Mouse (Mus musculus): Measurements from ENCODE around the gene Tmem150c. TPM values are rescaled to one million over a fixed set of nuclear protein-coding genes. Genes with fewer than 3 reads are reported as not detected.
A peak's percentile ranks its signal among the peaks of the same experiment; 100 is the strongest.

Gene Tmem150c
- total and polyA plus RNA-seq, 2 experiments, result 0.07 TPM; not detected in 1

DNA sequence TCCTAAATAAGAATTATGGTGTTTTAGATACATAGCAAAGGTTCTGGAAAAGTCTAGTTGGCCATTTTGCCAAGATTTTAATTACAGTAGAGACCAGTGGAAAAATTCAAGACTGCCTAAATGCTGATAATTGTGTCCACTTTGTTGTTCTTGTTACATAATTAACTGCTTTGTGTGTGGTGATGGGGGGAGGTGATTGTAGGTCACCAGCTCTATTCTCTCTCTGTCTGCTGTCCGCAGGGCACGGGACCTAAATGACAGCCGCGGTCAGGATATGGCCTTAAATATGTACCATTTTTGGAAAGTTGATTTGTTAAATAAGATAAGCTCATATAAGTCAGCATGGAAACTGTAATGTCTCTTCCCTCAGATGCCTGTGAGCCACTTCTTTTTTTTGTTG lies 118.3 kb downstream of the Tmem150c start:
- Histone ChIP-seq H3K27me3 (ENCODE audit: control insufficient read depth, insufficient read depth, low read length) (no peaks in the 10 kb centered on the region), H3K4me1 (ENCODE audit: control insufficient read depth, insufficient read depth, low read length) (peaks cover 5% of the 10 kb centered on the region; the same call in 1 of the 2 replicates), H3K9ac (ENCODE audit: low read depth, low read length) (no peak overlapping the region), H3K79me2 (ENCODE audit: control insufficient read depth, insufficient read depth, low read length) (peaks cover 22% of the 10 kb centered on the region; the same call in 1 of the 2 replicates), H3K4me3 (ENCODE audit: insufficient read depth, low read depth, low read length) (no peak overlapping the region), H3K27ac (replicated peaks; ENCODE audit: insufficient read depth, low read depth, low read length) (no peak overlapping the region), H3K36me3 (ENCODE audit: control insufficient read depth, insufficient read depth, low read length) (peaks cover 6% of the 10 kb centered on the region; the same call in 1 of the 2 replicates)
- WGBS, result 94% methylated on average over 4 of the region's 4 CpGs
- no peak for DNase-seq (ENCODE audit: extremely low read depth, low read depth, low spot score)
- no peak for TF ChIP-seq POLR2A (IDR thresholded peaks at IDR 0.05; ENCODE audit: extremely low read depth, insufficient read depth, low read length)

DNA sequence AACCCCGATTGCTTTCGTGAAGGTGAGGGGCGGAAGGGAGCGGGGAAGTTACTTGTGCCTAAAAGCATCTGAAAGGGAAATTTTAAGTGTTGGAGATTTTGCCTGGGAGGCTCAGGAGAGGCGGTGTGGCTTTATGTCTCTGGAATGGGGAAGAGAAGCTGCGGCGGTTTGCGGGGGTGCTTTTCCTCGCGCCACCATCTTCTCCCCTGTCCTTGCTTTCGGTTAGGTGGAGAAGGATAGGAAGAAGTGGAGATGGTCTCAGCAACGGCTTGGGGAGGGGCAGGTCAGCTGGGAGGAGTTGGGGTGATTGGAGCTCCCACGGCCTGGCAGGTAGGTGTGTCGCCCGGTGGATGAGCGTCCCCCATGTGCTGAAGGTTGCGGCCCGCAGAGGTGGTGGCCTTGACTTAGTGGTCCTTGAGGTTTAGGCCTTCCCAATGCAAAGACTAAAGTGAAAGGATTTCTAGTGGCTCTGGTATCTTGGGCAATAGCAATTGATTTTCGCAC lies 119.3 kb downstream of the Tmem150c start:
- H3K27me3 ChIP-seq (ENCODE audit: control insufficient read depth, insufficient read depth, low read length), result no peaks in the 10 kb centered on the region
- peaks cover 5% of the 10 kb centered on the region; the same call in 1 of the 2 replicates for H3K4me1 ChIP-seq (ENCODE audit: control insufficient read depth, insufficient read depth, low read length)
- peak overlapping the region; percentile 49 for H3K27ac ChIP-seq (replicated peaks; ENCODE audit: insufficient read depth, low read depth, low read length)
- TF ChIP-seq CTCF (IDR thresholded peaks at IDR 0.05; ENCODE audit: low read depth, low read length) (no peak), POLR2A (IDR thresholded peaks at IDR 0.05; ENCODE audit: extremely low read depth, insufficient read depth, low read length) (no peak)
- no peak for DNase-seq (ENCODE audit: extremely low read depth, low read depth, low spot score)
- H3K9ac ChIP-seq (ENCODE audit: low read depth, low read length), result peak overlapping the region; percentile 81
- under 1% methylated on average over 19 of the region's 19 CpGs for WGBS
- peak overlapping the region; percentile 92 for H3K4me3 ChIP-seq (ENCODE audit: insufficient read depth, low read depth, low read length)
- H3K79me2 ChIP-seq (ENCODE audit: control insufficient read depth, insufficient read depth, low read length), result peaks cover 19% of the 10 kb centered on the region; the same call in 1 of the 2 replicates
- peaks cover 11% of the 10 kb centered on the region for H3K36me3 ChIP-seq (ENCODE audit: control insufficient read depth, insufficient read depth, low read length)

- TF ChIP-seq POLR2A (IDR thresholded peaks at IDR 0.05; ENCODE audit: extremely low read depth, insufficient read depth, low read length) (peak; percentile 46; the same call in 1 of the 2 replicates), CTCF (IDR thresholded peaks at IDR 0.05; ENCODE audit: low read depth, low read length) (no peak)
- under 1% methylated on average over 57 of the region's 57 CpGs for WGBS
- peak within 1 kb of the TSS; percentile 92 for H3K4me3 ChIP-seq (ENCODE audit: insufficient read depth, low read depth, low read length)
- H3K27me3 ChIP-seq (ENCODE audit: control insufficient read depth, insufficient read depth, low read length), result no peaks in the 10 kb centered on the region
- H3K79me2 ChIP-seq (ENCODE audit: control insufficient read depth, insufficient read depth, low read length), result peaks cover 19% of the 10 kb centered on the region; the same call in 1 of the 2 replicates
- peaks cover 5% of the 10 kb centered on the region; the same call in 1 of the 2 replicates for H3K4me1 ChIP-seq (ENCODE audit: control insufficient read depth, insufficient read depth, low read length)
- peaks cover 15% of the 10 kb centered on the region for H3K36me3 ChIP-seq (ENCODE audit: control insufficient read depth, insufficient read depth, low read length)
- DNase-seq (ENCODE audit: extremely low read depth, low read depth, low spot score), result peak; percentile 74
- peak within 1 kb of the TSS; percentile 94 for H3K9ac ChIP-seq (ENCODE audit: low read depth, low read length)
- peak within 1 kb of the TSS; percentile 94 for H3K27ac ChIP-seq (replicated peaks; ENCODE audit: insufficient read depth, low read depth, low read length)
Observed at GRCm38 (mm10) chr5:100039602-100040142, 119.9 kb downstream of the Tmem150c start, which contains the start of the genes Hnrnpdl and Enoph1. TSS of gene Hnrnpdl (minus strand) at chr5:100039664. TSS of gene Enoph1 (plus strand) at chr5:100039985.

DNA sequence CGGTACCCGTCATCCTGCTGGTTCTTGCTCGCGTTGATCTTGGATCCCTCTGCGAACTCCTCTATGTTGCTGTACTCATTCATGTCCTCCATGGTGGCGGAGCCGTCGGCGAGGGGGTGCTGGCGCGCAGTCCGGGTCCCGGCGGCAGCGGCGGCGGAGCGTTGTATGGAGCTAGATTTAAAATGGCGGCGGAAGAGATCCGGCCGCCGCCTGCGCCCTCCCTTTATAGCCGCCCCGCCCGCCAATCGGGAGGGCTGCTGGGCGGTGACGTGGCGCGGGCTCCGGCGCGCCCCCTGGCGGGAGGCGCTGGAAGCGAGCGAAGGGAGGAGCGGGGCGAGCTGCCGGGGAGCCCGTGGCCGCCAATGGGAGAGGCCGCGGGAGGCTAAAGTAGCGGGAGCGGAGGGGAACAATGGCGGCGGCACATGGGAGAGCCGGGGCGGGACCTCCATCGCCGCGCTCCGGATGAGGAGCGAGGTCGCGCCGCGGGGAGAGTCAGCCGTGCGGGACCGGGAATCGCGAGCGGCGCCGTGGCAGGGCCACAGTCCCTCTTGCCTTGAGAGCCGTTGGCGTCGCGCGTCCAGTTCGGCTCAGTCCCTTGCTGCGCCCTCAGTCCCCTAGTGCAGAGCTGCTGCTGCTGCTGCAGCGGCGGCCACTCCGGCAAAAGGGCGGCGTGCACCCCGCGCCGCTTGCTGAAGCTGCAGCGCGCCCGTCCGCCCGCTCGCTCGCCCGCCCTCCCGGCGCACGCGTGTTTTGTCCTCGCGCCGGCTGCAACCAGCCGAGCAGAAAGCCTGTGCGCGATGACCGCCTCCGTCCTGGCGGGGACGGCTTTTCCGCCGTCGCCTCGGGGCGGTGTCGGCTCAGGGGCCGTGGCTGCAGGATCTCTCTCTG lies 120.7 kb downstream of the Tmem150c start:
- H3K36me3 ChIP-seq (ENCODE audit: control insufficient read depth, insufficient read depth, low read length), result peaks cover 22% of the 10 kb centered on the region
- H3K79me2 ChIP-seq (ENCODE audit: control insufficient read depth, insufficient read depth, low read length), result peaks cover 19% of the 10 kb centered on the region; the same call in 1 of the 2 replicates
- H3K4me1 ChIP-seq (ENCODE audit: control insufficient read depth, insufficient read depth, low read length), result peaks cover 3% of the 10 kb centered on the region; the same call in 1 of the 2 replicates
- H3K4me3 ChIP-seq (ENCODE audit: insufficient read depth, low read depth, low read length), result peak overlapping the region; percentile 92
- peak overlapping the region; percentile 94 for H3K27ac ChIP-seq (replicated peaks; ENCODE audit: insufficient read depth, low read depth, low read length)
- peak; percentile 86; the same call in 1 of the 2 replicates for TF ChIP-seq POLR2A (IDR thresholded peaks at IDR 0.05; ENCODE audit: extremely low read depth, insufficient read depth, low read length)
- peak; percentile 81 for TF ChIP-seq CTCF (IDR thresholded peaks at IDR 0.05; ENCODE audit: low read depth, low read length)
- under 1% methylated on average over 112 of the region's 113 CpGs for WGBS
- no peaks in the 10 kb centered on the region for H3K27me3 ChIP-seq (ENCODE audit: control insufficient read depth, insufficient read depth, low read length)
- DNase-seq (ENCODE audit: extremely low read depth, low read depth, low spot score), result peak; percentile 51
- peak overlapping the region; percentile 94 for H3K9ac ChIP-seq (ENCODE audit: low read depth, low read length)

GRCm38 (mm10) chr5:100037965-100038713 lies 121.5 kb downstream of the Tmem150c start:
- 2% methylated on average over 43 of the region's 45 CpGs for WGBS
- H3K36me3 ChIP-seq (ENCODE audit: control insufficient read depth, insufficient read depth, low read length), result peaks cover 28% of the 10 kb centered on the region
- TF ChIP-seq POLR2A (IDR thresholded peaks at IDR 0.05; ENCODE audit: extremely low read depth, insufficient read depth, low read length) (no peak), CTCF (IDR thresholded peaks at IDR 0.05; ENCODE audit: low read depth, low read length) (no peak)
- H3K27ac ChIP-seq (replicated peaks; ENCODE audit: insufficient read depth, low read depth, low read length), result peak overlapping the region; percentile 94
- peaks cover 19% of the 10 kb centered on the region; the same call in 1 of the 2 replicates for H3K79me2 ChIP-seq (ENCODE audit: control insufficient read depth, insufficient read depth, low read length)
- peaks cover 3% of the 10 kb centered on the region; the same call in 1 of the 2 replicates for H3K4me1 ChIP-seq (ENCODE audit: control insufficient read depth, insufficient read depth, low read length)
- peak overlapping the region; percentile 94 for H3K9ac ChIP-seq (ENCODE audit: low read depth, low read length)
- DNase-seq (ENCODE audit: extremely low read depth, low read depth, low spot score), result peak; percentile 54
- H3K4me3 ChIP-seq (ENCODE audit: insufficient read depth, low read depth, low read length), result peak overlapping the region; percentile 92
- H3K27me3 ChIP-seq (ENCODE audit: control insufficient read depth, insufficient read depth, low read length), result no peaks in the 10 kb centered on the region
